Mouse (Mus musculus): Measurements from ENCODE around the gene Kcng4. TPM values are rescaled to one million over a fixed set of nuclear protein-coding genes. Genes with fewer than 3 reads are reported as not detected.

Kcng4 gene
- polyA plus RNA-seq, 1 experiment from 2014 or later = not detected

DNA sequence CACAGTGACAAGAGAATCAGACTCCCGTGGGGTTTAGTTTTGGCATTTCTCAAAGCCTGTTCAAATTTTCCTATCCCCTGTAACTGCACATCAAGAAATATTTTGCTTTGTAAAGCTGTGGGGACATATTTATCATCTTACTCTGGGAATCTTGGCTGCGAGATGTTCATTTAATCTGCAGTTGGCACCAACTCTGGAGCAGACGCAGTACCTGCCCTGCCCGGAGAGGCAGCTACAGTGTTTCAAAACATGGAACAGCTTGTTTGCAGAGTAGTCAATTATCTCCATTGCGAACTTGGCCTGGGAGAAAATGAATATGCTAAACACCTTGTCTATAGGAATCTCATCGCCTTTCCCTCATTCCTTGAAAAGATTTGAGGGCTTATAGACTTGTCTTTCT is 2.8 kb upstream of the Kcng4 start:
- H3K36me3 ChIP-seq = no peaks in the 10 kb centered on the region
- H3K9ac ChIP-seq = no peak overlapping the region
- H3K27me3 ChIP-seq = peaks cover 31% of the 10 kb centered on the region
- no peak overlapping the region for H3K27ac ChIP-seq
- WGBS = 87% methylated on average over 6 of the region's 6 CpGs
- ATAC-seq (ENCODE audit: low FRiP score, low read depth) = no peak
- H3K4me1 ChIP-seq = peaks cover 14% of the 10 kb centered on the region
- H3K4me3 ChIP-seq = no peak overlapping the region
- H3K4me2 ChIP-seq (replicated peaks) = no peak overlapping the region
- H3K9me3 ChIP-seq = 0 out of 2 replicates have a peak, but pooled peaks cover 3% of the 10 kb centered on the region

DNA sequence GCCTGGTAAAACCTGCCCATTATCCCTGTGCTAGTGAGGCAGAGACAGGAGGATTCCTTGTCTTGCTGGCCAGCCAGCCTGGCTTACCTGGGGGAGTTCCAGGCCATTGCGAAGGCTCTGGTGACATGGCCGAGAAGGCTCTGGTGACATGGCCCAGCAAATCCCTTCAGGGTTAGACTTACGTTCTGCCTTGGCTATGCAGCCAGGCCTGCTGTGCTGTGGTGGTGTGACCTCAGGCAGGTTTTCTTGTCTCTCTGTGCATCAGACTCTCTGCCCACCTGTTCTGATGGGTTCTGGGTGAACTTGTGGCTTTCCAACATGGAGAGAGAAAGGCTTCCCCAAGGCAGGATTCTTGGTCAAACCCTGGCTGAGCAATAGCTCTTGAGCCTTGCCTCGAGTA is 1.9 kb upstream of the Kcng4 start:
- no peak overlapping the region for H3K27ac ChIP-seq
- H3K36me3 ChIP-seq = no peaks in the 10 kb centered on the region
- H3K4me1 ChIP-seq = peaks cover 14% of the 10 kb centered on the region
- no peak overlapping the region for H3K4me2 ChIP-seq (replicated peaks)
- no peak overlapping the region for H3K9ac ChIP-seq
- H3K27me3 ChIP-seq = peaks cover 39% of the 10 kb centered on the region
- no peak for ATAC-seq (ENCODE audit: low FRiP score, low read depth)
- 76% methylated on average over 4 of the region's 4 CpGs for WGBS
- no peak overlapping the region for H3K4me3 ChIP-seq
- 0 out of 2 replicates have a peak, but pooled peaks cover 3% of the 10 kb centered on the region for H3K9me3 ChIP-seq

DNA sequence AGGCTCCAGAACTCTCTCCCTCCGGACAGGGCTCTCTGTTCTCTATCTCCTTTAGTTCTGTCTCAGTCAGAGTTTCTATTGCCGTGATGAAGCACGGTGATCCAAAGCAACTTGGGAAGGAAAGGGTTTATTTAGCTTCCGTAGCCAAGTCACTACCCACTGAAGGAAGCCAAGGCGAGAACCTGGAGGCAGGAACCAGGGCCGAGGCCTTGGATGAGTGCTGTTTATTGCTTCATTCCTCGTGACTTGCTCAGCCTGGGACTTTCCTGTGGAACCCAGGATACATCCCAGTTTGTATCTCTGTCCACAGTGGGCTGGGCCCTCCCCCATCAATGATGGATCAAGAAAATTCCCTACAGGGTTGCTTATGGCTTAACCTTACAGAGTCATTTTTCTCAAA is 1.3 kb upstream of the Kcng4 start:
- ATAC-seq (ENCODE audit: low FRiP score, low read depth) = no peak
- H3K36me3 ChIP-seq = no peaks in the 10 kb centered on the region
- H3K27me3 ChIP-seq = peaks cover 41% of the 10 kb centered on the region
- no peak overlapping the region for H3K4me2 ChIP-seq (replicated peaks)
- no peak overlapping the region for H3K4me3 ChIP-seq
- H3K4me1 ChIP-seq = peaks cover 14% of the 10 kb centered on the region
- H3K9ac ChIP-seq = 0 out of 2 replicates have a peak overlapping the region, but pooled peaks have one; percentile 13
- H3K27ac ChIP-seq = no peak overlapping the region
- 55% methylated on average over 7 of the region's 7 CpGs for WGBS
- 0 out of 2 replicates have a peak, but pooled peaks cover under 1% of the 10 kb centered on the region for H3K9me3 ChIP-seq

DNA sequence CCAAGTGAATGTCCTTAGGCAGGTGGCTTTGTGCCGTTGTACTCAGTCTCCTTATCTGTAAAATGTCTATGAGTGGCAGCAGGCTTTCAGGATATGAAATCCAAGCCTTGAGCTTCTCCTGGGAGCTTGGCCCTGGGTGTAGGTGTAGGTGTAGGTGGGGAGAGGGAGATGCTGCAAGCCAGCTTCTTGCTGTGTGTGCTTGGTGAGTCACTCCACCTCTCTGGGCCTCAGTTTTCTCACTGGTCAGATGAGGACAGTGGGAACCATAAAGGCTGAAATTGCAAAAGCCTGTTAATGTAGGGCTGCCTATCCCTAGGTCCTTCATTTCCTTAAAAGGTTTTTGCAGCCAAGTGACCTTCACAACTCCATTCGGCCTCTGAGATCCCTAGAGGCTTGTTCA is 478 bp upstream of the Kcng4 start:
- 49% methylated on average over 2 of the region's 2 CpGs for WGBS
- H3K27me3 ChIP-seq = peaks cover 41% of the 10 kb centered on the region
- H3K4me1 ChIP-seq = peaks cover 14% of the 10 kb centered on the region
- H3K9me3 ChIP-seq = no peaks in the 10 kb centered on the region
- ATAC-seq (ENCODE audit: low FRiP score, low read depth) = no peak
- no peak overlapping the region for H3K9ac ChIP-seq
- no peaks in the 10 kb centered on the region for H3K36me3 ChIP-seq
- no peak overlapping the region for H3K4me3 ChIP-seq
- no peak overlapping the region for H3K4me2 ChIP-seq (replicated peaks)
- no peak overlapping the region for H3K27ac ChIP-seq

DNA sequence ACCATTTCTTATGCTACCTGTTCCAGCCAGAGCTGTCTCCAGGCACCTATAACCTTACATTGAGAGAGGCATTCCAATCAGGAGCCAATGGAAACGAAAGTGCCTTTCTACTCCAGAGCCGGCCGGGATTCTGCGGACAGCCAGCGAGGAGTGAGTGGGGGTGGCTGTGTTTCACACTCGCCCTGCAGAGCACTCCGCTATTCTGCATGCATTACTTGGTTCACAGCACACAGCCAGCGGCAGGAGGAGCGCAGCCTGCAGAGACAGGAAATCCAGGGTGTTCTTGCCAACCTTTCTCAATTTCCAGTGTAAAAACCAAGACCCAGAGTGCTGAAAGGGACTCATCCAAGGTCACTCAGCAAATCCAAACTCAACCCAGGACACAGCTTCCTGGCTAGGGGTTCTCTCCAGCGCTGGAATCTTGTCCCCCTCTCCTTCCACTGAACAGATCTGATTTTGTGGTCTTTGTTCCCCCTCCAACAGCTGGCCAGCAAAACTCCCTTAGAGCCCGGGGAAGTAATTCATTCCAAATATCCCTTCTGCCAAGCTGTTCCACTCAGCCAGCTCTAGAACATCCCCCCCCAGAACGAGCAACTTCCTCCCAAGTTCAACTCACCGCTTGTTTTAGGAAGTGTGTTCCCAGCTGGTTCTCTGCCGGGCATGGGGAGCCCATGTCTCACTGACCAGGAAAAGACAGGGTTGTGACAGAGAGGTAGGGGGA is 704 bp downstream of the Kcng4 start:
- 25% methylated on average over 14 of the region's 14 CpGs for WGBS
- Histone ChIP-seq H3K4me3 (no peak overlapping the region), H3K9me3 (no peaks in the 10 kb centered on the region), H3K36me3 (no peaks in the 10 kb centered on the region), H3K27ac (no peak overlapping the region), H3K4me1 (peaks cover 14% of the 10 kb centered on the region), H3K9ac (no peak overlapping the region), H3K27me3 (peaks cover 41% of the 10 kb centered on the region), H3K4me2 (replicated peaks) (no peak overlapping the region)
- no peak; the same call in 1 of the 2 replicates for ATAC-seq (ENCODE audit: low FRiP score, low read depth)

DNA sequence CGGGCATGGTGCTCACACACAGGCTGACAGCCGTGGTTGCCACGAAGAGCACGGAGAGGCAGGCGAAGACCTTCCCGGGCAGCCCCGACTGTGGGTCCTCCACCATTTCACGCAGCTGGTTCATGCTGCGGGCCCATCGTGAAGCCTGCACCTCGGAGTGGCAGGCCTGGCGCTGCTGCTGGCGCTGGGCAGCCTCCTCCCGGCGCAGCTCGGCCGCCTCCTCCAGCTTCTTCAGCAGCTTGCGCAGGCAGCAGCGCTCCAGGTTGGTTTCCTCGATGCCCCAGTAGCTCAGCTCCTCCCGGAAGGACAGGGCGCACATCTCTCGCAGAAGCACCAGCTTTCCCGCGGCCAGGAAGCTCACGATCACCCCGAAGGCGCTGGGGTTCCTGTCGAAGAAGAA is 2.6 kb downstream of the Kcng4 start:
- no peak for ATAC-seq (ENCODE audit: low FRiP score, low read depth)
- H3K36me3 ChIP-seq = no peaks in the 10 kb centered on the region
- no peaks in the 10 kb centered on the region for H3K9me3 ChIP-seq
- 55% methylated on average over 29 of the region's 29 CpGs for WGBS
- H3K4me1 ChIP-seq = peaks cover 19% of the 10 kb centered on the region
- no peak overlapping the region for H3K4me2 ChIP-seq (replicated peaks)
- H3K4me3 ChIP-seq = no peak overlapping the region
- H3K27me3 ChIP-seq = peaks cover 41% of the 10 kb centered on the region
- H3K9ac ChIP-seq = no peak overlapping the region
- H3K27ac ChIP-seq = no peak overlapping the region

DNA sequence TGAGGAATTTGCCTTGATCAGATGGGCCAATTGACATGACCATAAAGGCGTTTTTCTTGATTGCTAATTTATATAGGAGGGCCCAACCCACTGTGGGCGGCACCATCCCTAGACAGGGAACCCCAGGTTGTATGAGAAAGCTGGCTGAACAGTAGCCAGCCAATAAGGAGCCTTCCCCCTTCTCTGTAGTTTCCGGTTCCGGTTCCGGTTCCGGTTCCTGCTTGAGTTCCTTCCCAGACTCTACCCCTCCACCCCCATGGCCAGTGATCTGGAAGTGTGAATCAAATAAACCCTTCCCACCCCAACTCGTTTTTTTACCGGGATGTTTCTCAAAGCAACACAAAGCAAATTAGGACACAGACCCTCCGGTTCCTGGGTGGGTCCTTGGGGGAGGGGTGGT is 3.2 kb downstream of the Kcng4 start:
- no peak overlapping the region for H3K27ac ChIP-seq
- 76% methylated on average over 9 of the region's 9 CpGs for WGBS
- H3K4me3 ChIP-seq = no peak overlapping the region
- no peak overlapping the region for H3K9ac ChIP-seq
- no peaks in the 10 kb centered on the region for H3K36me3 ChIP-seq
- H3K27me3 ChIP-seq = peaks cover 39% of the 10 kb centered on the region
- no peak overlapping the region for H3K4me2 ChIP-seq (replicated peaks)
- no peak for ATAC-seq (ENCODE audit: low FRiP score, low read depth)
- peaks cover 23% of the 10 kb centered on the region for H3K4me1 ChIP-seq
- H3K9me3 ChIP-seq = no peaks in the 10 kb centered on the region

DNA sequence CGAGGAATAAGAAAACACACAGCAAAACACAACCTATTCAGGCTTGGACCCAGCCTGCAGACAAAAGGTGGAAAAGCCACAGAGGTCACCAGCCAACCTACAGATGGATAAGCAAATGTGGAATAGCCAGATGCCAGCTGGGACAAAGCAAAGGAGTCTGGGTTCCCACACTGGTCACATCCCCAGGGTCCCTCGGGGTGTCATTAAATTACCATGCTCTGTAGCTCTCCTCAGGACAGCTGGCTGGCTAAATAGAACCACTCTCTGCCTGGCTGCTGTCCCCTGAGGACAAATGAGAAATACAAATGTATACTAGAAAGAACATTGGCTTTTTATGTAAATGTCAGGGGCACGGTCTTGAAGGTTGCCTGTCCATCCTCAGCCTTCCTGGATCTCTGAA is 4.6 kb downstream of the Kcng4 start:
- no peak for ATAC-seq (ENCODE audit: low FRiP score, low read depth)
- Histone ChIP-seq H3K27ac (no peak overlapping the region), H3K4me2 (replicated peaks) (no peak overlapping the region), H3K36me3 (no peaks in the 10 kb centered on the region), H3K9me3 (no peaks in the 10 kb centered on the region), H3K9ac (no peak overlapping the region), H3K4me1 (peaks cover 22% of the 10 kb centered on the region), H3K4me3 (no peak overlapping the region), H3K27me3 (peaks cover 36% of the 10 kb centered on the region)
- WGBS = 38% methylated on average over 3 of the region's 3 CpGs

DNA sequence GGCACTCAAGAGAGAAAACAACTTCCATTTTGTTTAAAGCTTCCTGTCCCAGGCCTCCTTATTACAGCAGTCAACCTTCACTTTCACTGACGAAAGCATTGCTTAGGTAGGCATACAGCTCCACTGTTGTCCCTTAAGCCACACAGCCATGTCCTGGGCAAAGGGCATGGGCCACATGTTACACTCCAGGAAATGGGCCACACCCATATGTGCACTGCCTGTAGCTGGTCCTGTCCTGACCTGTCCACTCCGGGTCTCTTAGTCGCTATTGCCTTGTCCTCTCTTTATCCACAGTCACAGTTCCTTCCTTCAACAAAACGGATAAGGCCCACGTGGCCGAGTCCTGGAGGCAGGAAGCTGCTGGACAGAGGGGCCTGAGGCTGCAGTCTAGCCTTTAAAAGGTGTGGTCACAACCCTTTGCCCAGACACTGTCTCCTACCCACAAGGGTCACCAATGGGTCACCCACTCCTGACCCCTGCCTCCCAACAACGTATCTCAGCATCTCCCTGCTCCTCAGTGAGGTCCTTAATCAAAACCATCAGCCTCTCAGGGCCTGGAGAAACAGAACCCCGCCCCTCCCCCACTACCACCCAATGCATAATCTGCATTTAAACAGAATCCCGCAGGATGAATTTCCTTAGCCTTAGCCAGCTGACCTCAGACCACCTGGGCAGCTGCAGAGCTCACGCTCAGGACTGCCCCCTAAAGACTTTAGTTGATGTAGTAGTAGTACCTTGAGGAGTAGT is 7.7 kb downstream of the Kcng4 start:
- no peak for ATAC-seq (ENCODE audit: low FRiP score, low read depth)
- no peak overlapping the region for H3K4me3 ChIP-seq
- 21% methylated on average over 10 of the region's 10 CpGs for WGBS
- no peaks in the 10 kb centered on the region for H3K36me3 ChIP-seq
- no peaks in the 10 kb centered on the region for H3K9me3 ChIP-seq
- no peak overlapping the region for H3K4me2 ChIP-seq (replicated peaks)
- peaks cover 9% of the 10 kb centered on the region for H3K4me1 ChIP-seq
- H3K9ac ChIP-seq = no peak overlapping the region
- H3K27me3 ChIP-seq = peaks cover 6% of the 10 kb centered on the region
- H3K27ac ChIP-seq = no peak overlapping the region

DNA sequence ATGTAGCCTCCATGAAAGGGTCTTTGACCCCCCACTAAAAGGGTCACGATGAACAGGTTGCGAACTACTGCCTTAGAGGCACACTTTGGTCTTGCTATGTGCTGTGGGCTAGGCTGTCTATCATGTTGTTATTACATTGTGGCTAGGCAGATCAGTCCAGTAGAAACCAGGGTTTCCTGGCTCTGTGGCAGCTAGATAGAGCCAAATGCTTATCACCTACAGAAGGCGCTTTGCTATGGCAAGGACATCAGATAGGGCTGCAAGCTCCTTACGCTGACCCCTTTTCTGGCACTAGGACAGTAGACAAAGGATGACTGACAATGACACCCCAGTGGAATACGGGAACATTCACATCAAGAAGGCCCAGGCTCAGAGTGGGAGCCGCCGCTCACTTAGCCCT is 8.3 kb downstream of the Kcng4 start:
- ATAC-seq (ENCODE audit: low FRiP score, low read depth) = no peak
- Histone ChIP-seq H3K4me3 (no peak overlapping the region), H3K36me3 (no peaks in the 10 kb centered on the region), H3K27me3 (0 out of 2 replicates have a peak, but pooled peaks cover under 1% of the 10 kb centered on the region), H3K4me1 (peaks cover 9% of the 10 kb centered on the region), H3K27ac (no peak overlapping the region), H3K9me3 (no peaks in the 10 kb centered on the region), H3K4me2 (replicated peaks) (no peak overlapping the region), H3K9ac (no peak overlapping the region)
- WGBS = 88% methylated on average over 7 of the region's 7 CpGs

DNA sequence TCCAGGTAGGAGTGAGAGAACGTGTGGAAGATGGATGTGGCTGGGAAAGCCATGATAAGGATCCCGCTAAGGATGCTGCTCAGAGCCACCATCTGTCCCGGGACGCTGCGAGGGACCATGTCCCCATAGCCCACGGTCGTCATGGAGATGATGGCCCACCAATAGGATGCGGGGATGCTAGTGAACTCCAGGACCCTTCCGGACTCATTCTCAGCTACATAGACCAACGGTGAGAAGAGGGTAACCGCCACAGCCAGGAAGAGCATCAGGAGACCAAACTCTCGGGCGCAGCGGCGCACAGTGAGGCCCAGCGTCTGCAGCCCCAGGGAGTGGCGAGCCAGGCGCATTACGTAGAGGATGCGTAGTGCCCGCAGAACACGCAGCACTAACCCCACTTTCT is 9.7 kb downstream of the Kcng4 start:
- H3K27ac ChIP-seq = no peak overlapping the region
- H3K27me3 ChIP-seq = no peaks in the 10 kb centered on the region
- H3K36me3 ChIP-seq = no peaks in the 10 kb centered on the region
- no peak overlapping the region for H3K4me2 ChIP-seq (replicated peaks)
- no peak overlapping the region for H3K4me3 ChIP-seq
- 86% methylated on average over 22 of the region's 22 CpGs for WGBS
- H3K4me1 ChIP-seq = peaks cover 9% of the 10 kb centered on the region
- no peak overlapping the region for H3K9ac ChIP-seq
- no peak for ATAC-seq (ENCODE audit: low FRiP score, low read depth)
- no peaks in the 10 kb centered on the region for H3K9me3 ChIP-seq

DNA sequence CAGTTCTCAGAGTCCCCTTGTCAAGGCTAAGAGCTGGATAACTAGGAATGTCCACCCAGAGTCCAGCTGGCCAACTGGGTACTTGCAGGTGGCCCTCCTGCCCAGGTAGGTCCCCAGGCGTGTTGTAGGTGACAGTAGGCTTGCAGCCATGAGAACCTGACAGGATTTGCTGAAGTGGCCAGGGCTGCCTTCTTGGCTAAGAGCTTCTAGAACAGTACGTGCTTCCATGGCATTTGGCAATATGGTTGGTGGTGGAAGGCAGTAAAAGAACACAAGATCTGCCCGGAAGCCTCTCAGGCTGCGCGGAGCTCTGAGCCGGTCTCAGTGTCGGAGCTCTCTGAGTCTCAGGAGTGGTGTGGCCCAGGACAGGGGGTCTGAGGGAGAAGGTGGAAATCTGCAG is 10.6 kb downstream of the Kcng4 start:
- Histone ChIP-seq H3K27me3 (no peaks in the 10 kb centered on the region), H3K4me3 (no peak overlapping the region), H3K4me2 (replicated peaks) (no peak overlapping the region), H3K36me3 (no peaks in the 10 kb centered on the region), H3K4me1 (peaks cover 9% of the 10 kb centered on the region), H3K9ac (no peak overlapping the region), H3K9me3 (no peaks in the 10 kb centered on the region), H3K27ac (no peak overlapping the region)
- WGBS = 94% methylated on average over 7 of the region's 7 CpGs
- ATAC-seq (ENCODE audit: low FRiP score, low read depth) = no peak
